ENCODE assay signal across 10 mouse cellular contexts in genomic region chr15:52928408-52928807, GRCm38 (mm10).
A peak's percentile ranks its signal among the peaks of the same experiment; 100 is the strongest.
DNase-seq lines count a peak whose midpoint lies in the region; ATAC-seq and TF ChIP-seq lines count a peak whose summit lies in the region.
"Had no signal": no experiment of that assay in that cellular context is flagged by ENCODE, and none has a peak within 500 bp of the region (broad histone marks: within the 10 kb centered on the region; RNA-seq: fewer than 3 reads in every experiment).

No protein-coding gene starts in this region.

- no peak for TF ChIP-seq CTCF in kidney, adult 2 months (conservative IDR thresholded peaks at IDR 0.05; ENCODE audit: insufficient read depth, insufficient read length, low read depth, low read length)
- TF ChIP-seq CTCF in heart, adult 2 months (IDR thresholded peaks at IDR 0.05) = no peak

- no peak for TF ChIP-seq POLR2A in kidney, adult 2 months (IDR thresholded peaks at IDR 0.05; ENCODE audit: low read depth, low read length)
- no peak for TF ChIP-seq POLR2A in heart, adult 2 months (IDR thresholded peaks at IDR 0.05; ENCODE audit: insufficient read depth, low read depth, low read length)

- ATAC-seq in kidney, embryonic 16.5 days (ENCODE audit: low FRiP score, low TSS enrichment) = peak; percentile 39; the same call in 1 of the 2 replicates
- peak; percentile 59; the same call in 1 of the 2 replicates for ATAC-seq in intestine, embryonic 16.5 days
- ATAC-seq: liver, postnatal 0 days had no signal

- H3K27me3 ChIP-seq in kidney, embryonic 16.5 days (ENCODE audit: insufficient read depth, low read length) = no peaks in the 10 kb centered on the region
- no peaks in the 10 kb centered on the region for H3K27me3 ChIP-seq in kidney, adult 2 months (replicated peaks; ENCODE audit: control insufficient read depth, insufficient read depth, low read length)
- H3K27me3 ChIP-seq in intestine, embryonic 16.5 days (replicated peaks; ENCODE audit: control insufficient read depth, insufficient read depth, low read length) = no peaks in the 10 kb centered on the region
- no peaks in the 10 kb centered on the region for H3K27me3 ChIP-seq in heart, adult 2 months (ENCODE audit: control insufficient read depth, insufficient read depth, low read length)

- no peak overlapping the region for H3K9ac ChIP-seq in kidney, embryonic 16.5 days (replicated peaks; ENCODE audit: low read length)
- no peak overlapping the region for H3K9ac ChIP-seq in intestine, embryonic 16.5 days (ENCODE audit: low read depth, low read length)
- no peak overlapping the region for H3K9ac ChIP-seq in heart, adult 2 months (ENCODE audit: low read depth, low read length)
- H3K9ac ChIP-seq: liver, postnatal 0 days had no signal

- no peaks in the 10 kb centered on the region for H3K4me1 ChIP-seq in kidney, embryonic 16.5 days (ENCODE audit: insufficient read depth, low read length)
- H3K4me1 ChIP-seq in kidney, adult 2 months (ENCODE audit: control insufficient read depth, insufficient read depth, low read length) = no peaks in the 10 kb centered on the region
- H3K4me1 ChIP-seq in intestine, embryonic 16.5 days (ENCODE audit: control insufficient read depth, insufficient read depth, low read length) = no peaks in the 10 kb centered on the region
- no peaks in the 10 kb centered on the region for H3K4me1 ChIP-seq in heart, adult 2 months (ENCODE audit: control insufficient read depth, insufficient read depth, low read length)
- H3K4me1 ChIP-seq: hindbrain, embryonic 10.5 days had no signal

- no peak for DNase-seq in kidney, adult 2 months
- DNase-seq in CD4-positive, CD25-positive, alpha-beta regulatory T cell, adult 2 months (ENCODE audit: low read depth, low spot score) = peak; percentile 49
- peak; percentile 79 for DNase-seq in adrenal gland, adult 2 months
- DNase-seq in heart, adult 2 months = no peak
- DNase-seq in urinary bladder, adult 2 months (ENCODE audit: low spot score) = no peak
- no peak for DNase-seq in right cerebral cortex, postnatal 14 days
- DNase-seq: liver, postnatal 0 days had no signal

- H3K4me2 ChIP-seq in kidney, embryonic 16.5 days (replicated peaks; ENCODE audit: low read depth, low read length) = no peak overlapping the region
- H3K4me2 ChIP-seq in intestine, embryonic 16.5 days (ENCODE audit: low read depth, low read length) = no peak overlapping the region

- intact Hi-C loops in heart, adult 2 months (cut with DNase I) = loop anchor here (5.0 kb wide), 1 partner anchor 424 kb away; no protein-coding TSS in a partner anchor

- no peaks in the 10 kb centered on the region for H3K36me3 ChIP-seq in kidney, embryonic 16.5 days (ENCODE audit: insufficient read depth, low read length)
- H3K36me3 ChIP-seq in kidney, adult 2 months (ENCODE audit: control insufficient read depth, insufficient read depth, low read length) = no peaks in the 10 kb centered on the region
- no peaks in the 10 kb centered on the region for H3K36me3 ChIP-seq in intestine, embryonic 16.5 days (ENCODE audit: control insufficient read depth, insufficient read depth, low read length)
- no peaks in the 10 kb centered on the region for H3K36me3 ChIP-seq in heart, adult 2 months (ENCODE audit: control insufficient read depth, insufficient read depth, low read length)
- H3K36me3 ChIP-seq: hindbrain, embryonic 10.5 days had no signal

- 34% methylated on average over 3 of the region's 3 CpGs for WGBS in kidney, embryonic 16.5 days
- WGBS in kidney, adult 2 months = 39% methylated on average over 3 of the region's 3 CpGs
- 47% methylated on average over 3 of the region's 3 CpGs for WGBS in intestine, embryonic 16.5 days
- 40% methylated on average over 3 of the region's 3 CpGs for WGBS in heart, adult 2 months

- H3K9me3 ChIP-seq in kidney, embryonic 16.5 days (ENCODE audit: low read length) = no peaks in the 10 kb centered on the region
- H3K9me3 ChIP-seq in intestine, embryonic 16.5 days (ENCODE audit: control insufficient read depth, low read length) = no peaks in the 10 kb centered on the region
- H3K9me3 ChIP-seq: hindbrain, embryonic 10.5 days had no signal

- no peak overlapping the region for H3K4me3 ChIP-seq in kidney, embryonic 16.5 days (ENCODE audit: low read length)
- no peak overlapping the region for H3K4me3 ChIP-seq in kidney, adult 2 months (ENCODE audit: insufficient read depth, low read depth, low read length)
- H3K4me3 ChIP-seq in intestine, embryonic 16.5 days (ENCODE audit: low read length) = no peak overlapping the region
- no peak overlapping the region for H3K4me3 ChIP-seq in heart, adult 2 months
- H3K4me3 ChIP-seq: hindbrain, embryonic 10.5 days had no signal

- no peak overlapping the region for H3K27ac ChIP-seq in kidney, embryonic 16.5 days (ENCODE audit: low read length)
- H3K27ac ChIP-seq in kidney, adult 2 months (ENCODE audit: insufficient read depth, low read depth, low read length) = no peak overlapping the region
- H3K27ac ChIP-seq in intestine, embryonic 16.5 days (ENCODE audit: low read length) = no peak overlapping the region
- no peak overlapping the region for H3K27ac ChIP-seq in heart, adult 2 months
- H3K27ac ChIP-seq: hindbrain, embryonic 10.5 days had no signal

- no peak for TF ChIP-seq EP300 in heart, adult 2 months (IDR thresholded peaks at IDR 0.05; ENCODE audit: insufficient read depth, low read depth, low read length)

- H3K79me2 ChIP-seq in heart, adult 2 months (replicated peaks; ENCODE audit: control insufficient read depth, insufficient read depth, low read length) = no peaks in the 10 kb centered on the region

Comparison
In these comparisons a context has a peak if more than half of its experiments do, and no peak if none do; other contexts are left out.
1. DNase-seq: peak in CD4-positive, CD25-positive, alpha-beta regulatory T cell, adult 2 months (single experiment) and adrenal gland, adult 2 months (single experiment); none in kidney, adult 2 months (single experiment), heart, adult 2 months (0 of 2), urinary bladder, adult 2 months (single experiment) and right cerebral cortex, postnatal 14 days (single experiment).